Mouse (Mus musculus): ENCODE measurements around the gene 4931406P16Rik.

GRCm38 (mm10) chr7:34347041-34347440 is 33.7 kb upstream of the 4931406P16Rik start:
- TF ChIP-seq CTCF (IDR thresholded peaks at IDR 0.05; ENCODE audit: borderline replicate concordance, insufficient read depth, low read depth, low read length) (no peak), POLR2A (IDR thresholded peaks at IDR 0.05; ENCODE audit: borderline replicate concordance, insufficient read depth, low read length) (no peak)
